Mouse (Mus musculus) bone marrow macrophage, adult 2 months (primary cell): ENCODE results near the gene Col13a1.

ENCODE experiments used
- CTCF ChIP-seq: IDR thresholded peaks from 2 replicates; pipeline ENCODE4 v1.5.1; 2012; ENCODE audit warnings: low read depth, mild to moderate bottlenecking, low read length, moderate library complexity
- POLR2A ChIP-seq: IDR thresholded peaks from 2 replicates; pipeline ENCODE4 v1.6.1; 2012; ENCODE audit warnings: mild to moderate bottlenecking, low read depth, low read length, borderline replicate concordance

- TF ChIP-seq CTCF, result no peak
- no peak for TF ChIP-seq POLR2A
These were observed 152.0 kb downstream of the Col13a1 start for GRCm38 (mm10) chr10:61826753-61827435.
